Mouse (Mus musculus): ENCODE results near the gene Pomp.

GRCm38 (mm10) chr5:147879971-147880682 is 19.9 kb downstream of the Pomp start:
- TF ChIP-seq CTCF (IDR thresholded peaks at IDR 0.05; ENCODE audit: low read depth), result no peak
- TF ChIP-seq EP300 (IDR thresholded peaks at IDR 0.05; ENCODE audit: low read depth), result no peak
